Mouse (Mus musculus): Measurements from ENCODE around the gene Morf4l1.

DNA sequence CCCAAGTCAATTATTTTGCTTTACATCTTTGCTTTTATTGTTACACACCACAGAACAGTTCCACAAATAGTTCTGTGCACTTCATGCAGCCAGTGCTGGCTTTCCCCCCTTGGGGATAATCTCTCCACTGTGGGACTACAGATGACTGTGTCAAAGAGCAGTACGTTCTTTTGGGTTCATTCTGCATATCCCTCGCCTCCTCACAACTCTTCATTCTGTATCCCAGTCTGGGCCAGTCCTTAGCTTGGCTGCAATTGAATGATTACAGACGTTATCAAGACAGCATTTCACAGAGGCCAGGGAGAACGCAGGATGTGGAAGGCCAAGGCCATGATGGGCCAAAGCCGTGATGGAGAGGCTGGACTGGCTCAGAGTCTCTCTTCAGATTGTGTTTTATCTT, 32.3 kb upstream of the Morf4l1 start:
- TF ChIP-seq CTCF (conservative IDR thresholded peaks at IDR 0.05; ENCODE audit: low read length) (no peak), POU5F1 (IDR thresholded peaks at IDR 0.05; ENCODE audit: borderline replicate concordance, low read length) (no peak)
